Mouse (Mus musculus) embryo, embryonic 11.5 days (tissue): ENCODE data around the gene Kdelc2.

Experiments used
- DNase-seq: peaks from one replicate; pipeline ENCODE4 v3.0.0-alpha.2; 2012; ENCODE audit warnings: low read depth, low spot score

The Kdelc2 gene

GRCm38 (mm10) chr9:53384873-53385272 is 1.0 kb downstream of the Kdelc2 start:
- no peak for DNase-seq

- DNase-seq, result no peak
Observed at GRCm38 (mm10) chr9:53387431-53387830, 3.6 kb downstream of the Kdelc2 start.

GRCm38 (mm10) chr9:53389109-53389508 is 5.3 kb downstream of the Kdelc2 start:
- DNase-seq, result no peak

- DNase-seq, result no peak
Observed at GRCm38 (mm10) chr9:53390136-53390535, 6.3 kb downstream of the Kdelc2 start.

GRCm38 (mm10) chr9:53397685-53398387 is 14.0 kb downstream of the Kdelc2 start:
- no peak for DNase-seq

- peak; percentile 46 for DNase-seq
Observed at GRCm38 (mm10) chr9:53398388-53398700, 14.5 kb downstream of the Kdelc2 start.

GRCm38 (mm10) chr9:53399537-53399936 is 15.7 kb downstream of the Kdelc2 start:
- DNase-seq, result no peak

GRCm38 (mm10) chr9:53400696-53401095 is 16.9 kb downstream of the Kdelc2 start:
- DNase-seq, result no peak

- no peak for DNase-seq
Observed at GRCm38 (mm10) chr9:53401146-53401545, 17.3 kb downstream of the Kdelc2 start.

- no peak for DNase-seq
Observed at GRCm38 (mm10) chr9:53402291-53402711, 18.5 kb downstream of the Kdelc2 start, which contains the start of gene 4930550C14Rik. Gene 4930550C14Rik, plus strand, starts transcription at chr9:53402325.

- DNase-seq, result no peak
Observed at GRCm38 (mm10) chr9:53402991-53403390, 19.2 kb downstream of the Kdelc2 start.

GRCm38 (mm10) chr9:53404050-53404752 is 20.4 kb downstream of the Kdelc2 start:
- DNase-seq, result no peak

GRCm38 (mm10) chr9:53404753-53405722 is 21.2 kb downstream of the Kdelc2 start:
- peak; percentile 47 for DNase-seq

- DNase-seq, result no peak
Observed at GRCm38 (mm10) chr9:53408548-53408947, 24.7 kb downstream of the Kdelc2 start.

GRCm38 (mm10) chr9:53408953-53409361 is 25.1 kb downstream of the Kdelc2 start:
- DNase-seq, result no peak

- DNase-seq, result no peak
Observed at GRCm38 (mm10) chr9:53409427-53409826, 25.6 kb downstream of the Kdelc2 start.

GRCm38 (mm10) chr9:53422133-53422896 is 38.5 kb downstream of the Kdelc2 start:
- DNase-seq, result no peak

- no peak for DNase-seq
Observed at GRCm38 (mm10) chr9:53426726-53427125, 42.9 kb downstream of the Kdelc2 start.

GRCm38 (mm10) chr9:53427638-53428037 is 43.8 kb downstream of the Kdelc2 start:
- DNase-seq, result no peak

- no peak for DNase-seq
Observed at GRCm38 (mm10) chr9:53435830-53436570, 52.2 kb downstream of the Kdelc2 start.

GRCm38 (mm10) chr9:53450609-53451008 is 66.8 kb downstream of the Kdelc2 start:
- DNase-seq, result no peak
